Mouse (Mus musculus): ENCODE results near the gene Ntrk2. TPM values are rescaled to one million over a fixed set of nuclear protein-coding genes. Genes with fewer than 3 reads are reported as not detected.

Ntrk2 gene
- total and polyA plus RNA-seq, 3 experiments: under 0.01 TPM; not detected in 2

DNA sequence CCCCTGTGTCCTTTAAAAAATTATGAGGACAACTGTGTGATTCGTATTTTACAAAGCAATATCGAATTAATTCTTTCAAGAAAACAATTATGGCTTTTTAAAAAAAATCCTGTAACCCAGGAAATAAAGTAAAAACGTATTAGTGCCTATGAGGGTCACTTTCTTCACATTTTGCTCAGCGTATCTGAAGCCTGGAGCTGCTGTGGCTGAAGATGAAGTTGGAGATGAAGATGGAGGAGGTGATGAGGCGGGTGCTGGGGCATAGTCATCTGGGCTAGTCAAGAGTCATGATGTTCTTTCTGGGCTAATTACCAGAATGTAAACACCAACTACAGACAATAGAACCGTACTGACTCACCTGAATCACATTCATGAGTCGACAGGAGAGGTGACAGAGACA is 15.6 kb upstream of the Ntrk2 start:
- no peaks in the 10 kb centered on the region for H3K36me3 ChIP-seq (ENCODE audit: control insufficient read depth in 1 of 2, insufficient read depth in 2 of 2, low read length in 2 of 2)
- no peak overlapping the region for H3K9ac ChIP-seq (ENCODE audit: control insufficient read depth, low read depth, low read length, poor library complexity, severe bottlenecking)
- no peaks in the 10 kb centered on the region for H3K9me3 ChIP-seq (replicated peaks; ENCODE audit: insufficient read depth, low read length)
- no peak for TF ChIP-seq TAL1 (IDR thresholded peaks at IDR 0.05; ENCODE audit: low read length)
- no peak for TF ChIP-seq UBTF (IDR thresholded peaks at IDR 0.05; ENCODE audit: borderline replicate concordance, insufficient read depth, low read depth, low read length)
- no peak for TF ChIP-seq SIN3A (IDR thresholded peaks at IDR 0.05; ENCODE audit: low read length)
- no peak for TF ChIP-seq NRF1 (IDR thresholded peaks at IDR 0.05; ENCODE audit: insufficient read depth, low read depth, low read length, poor library complexity, severe bottlenecking)
- no peak for TF ChIP-seq JUND (IDR thresholded peaks at IDR 0.05; ENCODE audit: low read depth, low read length)
- no peak for TF ChIP-seq ZKSCAN1 (IDR thresholded peaks at IDR 0.05; ENCODE audit: low read depth, low read length)
- no peak for TF ChIP-seq KAT2A (conservative IDR thresholded peaks at IDR 0.05; ENCODE audit: low read depth, low read length)
- no peak for TF ChIP-seq BHLHE40 (IDR thresholded peaks at IDR 0.05; ENCODE audit: borderline replicate concordance, low read depth, low read length)
- TF ChIP-seq MYB (IDR thresholded peaks at IDR 0.05; ENCODE audit: low read depth, low read length): no peak
- no peak for TF ChIP-seq MAFK (IDR thresholded peaks at IDR 0.05; ENCODE audit: borderline replicate concordance, low read depth, low read length)
- TF ChIP-seq USF1 (IDR thresholded peaks at IDR 0.05; ENCODE audit: low read depth, low read length): no peak
- no peak for TF ChIP-seq TBP (IDR thresholded peaks at IDR 0.05; ENCODE audit: low read depth, low read length)
- no peak for TF ChIP-seq GATA1 (IDR thresholded peaks at IDR 0.05; ENCODE audit: low read depth, low read length)
- TF ChIP-seq MAZ (IDR thresholded peaks at IDR 0.05; ENCODE audit: low read depth, low read length): no peak
- no peak for TF ChIP-seq ZNF384 (IDR thresholded peaks at IDR 0.05; ENCODE audit: low read depth, low read length)
- no peak for TF ChIP-seq MYC (IDR thresholded peaks at IDR 0.05; ENCODE audit: low read depth, low read length)
- TF ChIP-seq CTCF (IDR thresholded peaks at IDR 0.05 in 2 of 3, conservative IDR thresholded peaks at IDR 0.05 in 1 of 3; ENCODE audit: control insufficient read depth in 1 of 3, insufficient read depth in 1 of 3, low read depth in 2 of 3, low read length in 3 of 3, poor library complexity in 1 of 3, severe bottlenecking in 1 of 3): no peak
- no peak for TF ChIP-seq E2F4 (IDR thresholded peaks at IDR 0.05; ENCODE audit: borderline replicate concordance, low read depth, low read length)
- H3K27me3 ChIP-seq (ENCODE audit: control insufficient read depth in 1 of 2, insufficient read depth in 2 of 2, low read length in 2 of 2): no peaks in the 10 kb centered on the region
- DNase-seq (ENCODE audit: low read depth, low spot score): no peak
- no peaks in the 10 kb centered on the region for H3K79me2 ChIP-seq (ENCODE audit: control insufficient read depth, insufficient read depth, low read length, poor library complexity)
- H3K4me1 ChIP-seq (ENCODE audit: control insufficient read depth in 1 of 2, insufficient read depth in 2 of 2, low read length in 2 of 2): no peaks in the 10 kb centered on the region
- no peak overlapping the region for H3K27ac ChIP-seq (ENCODE audit: control insufficient read depth, low read depth, low read length)
- no peak overlapping the region for H3K4me3 ChIP-seq (ENCODE audit: control insufficient read depth in 1 of 2, insufficient read depth in 1 of 2, low read depth in 2 of 2, low read length in 2 of 2)

DNA sequence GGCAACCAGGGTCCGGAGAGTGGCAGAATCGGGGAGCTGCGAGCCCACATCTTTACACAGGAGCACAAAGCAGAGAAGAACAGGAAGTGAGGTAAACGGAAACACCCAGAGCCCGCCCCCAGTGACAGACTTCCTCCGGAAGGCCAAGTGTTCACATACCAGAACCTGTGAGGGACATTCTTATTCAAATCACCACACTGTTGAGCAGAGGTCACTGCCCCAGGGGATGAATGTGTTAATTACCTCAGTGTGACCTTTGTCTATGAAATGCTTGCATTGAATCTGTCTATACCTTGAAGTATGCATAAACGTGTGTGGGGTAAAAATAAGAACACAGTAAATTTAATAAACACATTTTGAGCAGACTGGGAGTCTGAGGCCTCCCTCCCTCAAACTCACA is 9.0 kb upstream of the Ntrk2 start:
- Histone ChIP-seq H3K9ac (ENCODE audit: control insufficient read depth, low read depth, low read length, poor library complexity, severe bottlenecking) (no peak overlapping the region), H3K36me3 (ENCODE audit: control insufficient read depth in 1 of 2, insufficient read depth in 2 of 2, low read length in 2 of 2) (no peaks in the 10 kb centered on the region), H3K4me1 (ENCODE audit: control insufficient read depth in 1 of 2, insufficient read depth in 2 of 2, low read length in 2 of 2) (no peaks in the 10 kb centered on the region), H3K79me2 (ENCODE audit: control insufficient read depth, insufficient read depth, low read length, poor library complexity) (no peaks in the 10 kb centered on the region), H3K27ac (ENCODE audit: control insufficient read depth, low read depth, low read length) (no peak overlapping the region), H3K4me3 (ENCODE audit: control insufficient read depth in 1 of 2, insufficient read depth in 1 of 2, low read depth in 2 of 2, low read length in 2 of 2) (no peak overlapping the region), H3K9me3 (replicated peaks; ENCODE audit: insufficient read depth, low read length) (no peaks in the 10 kb centered on the region), H3K27me3 (ENCODE audit: control insufficient read depth in 1 of 2, insufficient read depth in 2 of 2, low read length in 2 of 2) (no peaks in the 10 kb centered on the region)
- TF ChIP-seq MAFK (IDR thresholded peaks at IDR 0.05; ENCODE audit: borderline replicate concordance, low read depth, low read length) (no peak), GATA1 (IDR thresholded peaks at IDR 0.05; ENCODE audit: low read depth, low read length) (no peak)
- no peak for DNase-seq (ENCODE audit: low read depth, low spot score)
